Mouse (Mus musculus): ENCODE measurements around the gene Cetn4. TPM values are rescaled to one million over a fixed set of nuclear protein-coding genes. Genes with fewer than 3 reads are reported as not detected.

The Cetn4 gene
- polyA plus RNA-seq, 1 experiment from 2014 or later, result 3.7 TPM

GRCm38 (mm10) chr3:37313371-37313770, 863 bp upstream of the Cetn4 start:
- DNase-seq (ENCODE audit: low spot score), result peak; percentile 33
- Histone ChIP-seq H3K4me2 (ENCODE audit: low read length) (peak overlapping the region; percentile 65), H3K9me3 (replicated peaks; ENCODE audit: low read length) (no peaks in the 10 kb centered on the region), H3K36me3 (ENCODE audit: insufficient read depth, low read length) (no peaks in the 10 kb centered on the region), H3K27ac (no peak overlapping the region), H3K27me3 (ENCODE audit: insufficient read depth, low read length) (no peaks in the 10 kb centered on the region), H3K9ac (ENCODE audit: low read depth, low read length) (no peak overlapping the region), H3K4me3 (replicated peaks; ENCODE audit: low read depth, low read length) (peak overlapping the region; percentile 90), H3K4me1 (replicated peaks; ENCODE audit: insufficient read depth, low read length) (0 out of 2 replicates have a peak, but pooled peaks cover 6% of the 10 kb centered on the region)
- no peak for TF ChIP-seq CTCF (IDR thresholded peaks at IDR 0.05; ENCODE audit: low read depth)
- 7% methylated on average over 1 of the region's 1 CpGs for WGBS
- no peak for ATAC-seq (replicated peaks; ENCODE audit: low FRiP score, low read depth)

GRCm38 (mm10) chr3:37311897-37312369, 575 bp downstream of the Cetn4 start:
- Histone ChIP-seq H3K27ac (no peak overlapping the region), H3K4me3 (replicated peaks; ENCODE audit: low read depth, low read length) (peak overlapping the region; percentile 90), H3K27me3 (ENCODE audit: insufficient read depth, low read length) (no peaks in the 10 kb centered on the region), H3K9ac (ENCODE audit: low read depth, low read length) (peak overlapping the region; percentile 91), H3K4me1 (replicated peaks; ENCODE audit: insufficient read depth, low read length) (0 out of 2 replicates have a peak, but pooled peaks cover 6% of the 10 kb centered on the region), H3K36me3 (ENCODE audit: insufficient read depth, low read length) (no peaks in the 10 kb centered on the region), H3K4me2 (ENCODE audit: low read length) (peak overlapping the region; percentile 65), H3K9me3 (replicated peaks; ENCODE audit: low read length) (no peaks in the 10 kb centered on the region)
- ATAC-seq (replicated peaks; ENCODE audit: low FRiP score, low read depth) (no peak; the same call in 1 of the 2 replicates), DNase-seq (ENCODE audit: low spot score) (no peak)
- no peak for TF ChIP-seq CTCF (IDR thresholded peaks at IDR 0.05; ENCODE audit: low read depth)
- WGBS, result 2% methylated on average over 10 of the region's 10 CpGs

GRCm38 (mm10) chr3:37303392-37304139, 8.9 kb downstream of the Cetn4 start:
- Histone ChIP-seq H3K9me3 (replicated peaks; ENCODE audit: low read length) (no peaks in the 10 kb centered on the region), H3K36me3 (ENCODE audit: insufficient read depth, low read length) (no peaks in the 10 kb centered on the region), H3K27me3 (ENCODE audit: insufficient read depth, low read length) (no peaks in the 10 kb centered on the region), H3K4me2 (ENCODE audit: low read length) (no peak overlapping the region), H3K9ac (ENCODE audit: low read depth, low read length) (no peak overlapping the region), H3K27ac (no peak overlapping the region), H3K4me3 (replicated peaks; ENCODE audit: low read depth, low read length) (no peak overlapping the region), H3K4me1 (replicated peaks; ENCODE audit: insufficient read depth, low read length) (no peaks in the 10 kb centered on the region)
- no peak for ATAC-seq (replicated peaks; ENCODE audit: low FRiP score, low read depth)
- WGBS, result 64% methylated on average over 8 of the region's 8 CpGs
- DNase-seq (ENCODE audit: low spot score), result no peak
- TF ChIP-seq CTCF (IDR thresholded peaks at IDR 0.05; ENCODE audit: low read depth), result no peak

- H3K27ac ChIP-seq, result no peak overlapping the region
- WGBS, result 42% methylated on average over 12 of the region's 12 CpGs
- no peak overlapping the region for H3K4me3 ChIP-seq (replicated peaks; ENCODE audit: low read depth, low read length)
- no peaks in the 10 kb centered on the region for H3K36me3 ChIP-seq (ENCODE audit: insufficient read depth, low read length)
- no peaks in the 10 kb centered on the region for H3K4me1 ChIP-seq (replicated peaks; ENCODE audit: insufficient read depth, low read length)
- H3K9me3 ChIP-seq (replicated peaks; ENCODE audit: low read length), result no peaks in the 10 kb centered on the region
- peak; percentile 76 for TF ChIP-seq CTCF (IDR thresholded peaks at IDR 0.05; ENCODE audit: low read depth)
- DNase-seq (ENCODE audit: low spot score) (peak; percentile 71), ATAC-seq (replicated peaks; ENCODE audit: low FRiP score, low read depth) (no peak)
- no peak overlapping the region for H3K9ac ChIP-seq (ENCODE audit: low read depth, low read length)
- no peak overlapping the region for H3K4me2 ChIP-seq (ENCODE audit: low read length)
- H3K27me3 ChIP-seq (ENCODE audit: insufficient read depth, low read length), result no peaks in the 10 kb centered on the region
These were observed 9.8 kb downstream of the Cetn4 start for GRCm38 (mm10) chr3:37302685-37303084.

GRCm38 (mm10) chr3:37299470-37299869, 13.0 kb downstream of the Cetn4 start:
- ATAC-seq (replicated peaks; ENCODE audit: low FRiP score, low read depth), result no peak
- WGBS, result 53% methylated on average over 3 of the region's 3 CpGs

GRCm38 (mm10) chr3:37292654-37293053, 19.9 kb downstream of the Cetn4 start:
- Histone ChIP-seq H3K27me3 (ENCODE audit: insufficient read depth, low read length) (no peaks in the 10 kb centered on the region), H3K4me3 (replicated peaks; ENCODE audit: low read depth, low read length) (no peak overlapping the region), H3K9ac (ENCODE audit: low read depth, low read length) (no peak overlapping the region), H3K36me3 (ENCODE audit: insufficient read depth, low read length) (no peaks in the 10 kb centered on the region), H3K27ac (no peak overlapping the region), H3K4me2 (ENCODE audit: low read length) (no peak overlapping the region), H3K4me1 (replicated peaks; ENCODE audit: insufficient read depth, low read length) (no peaks in the 10 kb centered on the region), H3K9me3 (replicated peaks; ENCODE audit: low read length) (no peaks in the 10 kb centered on the region)
- 46% methylated on average over 2 of the region's 2 CpGs for WGBS
- ATAC-seq (replicated peaks; ENCODE audit: low FRiP score, low read depth), result no peak
- no peak for DNase-seq (ENCODE audit: low spot score)
- TF ChIP-seq CTCF (IDR thresholded peaks at IDR 0.05; ENCODE audit: low read depth), result no peak

More at GRCm38 (mm10) chr3:37299470-37299869, 13.0 kb downstream of the Cetn4 start:
- no peaks in the 10 kb centered on the region for H3K9me3 ChIP-seq (replicated peaks; ENCODE audit: low read length)
- DNase-seq (ENCODE audit: low spot score), result no peak
- H3K27me3 ChIP-seq (ENCODE audit: insufficient read depth, low read length), result no peaks in the 10 kb centered on the region
- no peak for TF ChIP-seq CTCF (IDR thresholded peaks at IDR 0.05; ENCODE audit: low read depth)
- no peak overlapping the region for H3K27ac ChIP-seq
- H3K36me3 ChIP-seq (ENCODE audit: insufficient read depth, low read length), result no peaks in the 10 kb centered on the region
- H3K4me2 ChIP-seq (ENCODE audit: low read length), result no peak overlapping the region
- no peak overlapping the region for H3K4me3 ChIP-seq (replicated peaks; ENCODE audit: low read depth, low read length)
- H3K4me1 ChIP-seq (replicated peaks; ENCODE audit: insufficient read depth, low read length), result no peaks in the 10 kb centered on the region
- no peak overlapping the region for H3K9ac ChIP-seq (ENCODE audit: low read depth, low read length)
